Mouse (Mus musculus) hindbrain, embryonic 14.5 days (tissue): ENCODE measurements around the gene Pcif1. TPM values are rescaled to one million over a fixed set of nuclear protein-coding genes. Genes with fewer than 3 reads are reported as not detected.

Experiments
- ATAC-seq: fragments of 200-750 bp; cut with Nextera tagmentation; 2 replicates; pipeline ENCODE4 v1.8.0; 2017; ENCODE audit warnings: moderate number of reproducible peaks, mild to moderate bottlenecking, moderate TSS enrichment, moderate library complexity; ENCODE audit not compliant: low FRiP score
- DNase-seq: peaks from one replicate; pipeline ENCODE4 v3.0.0-alpha.2; 2015; ENCODE audit warnings: low spot score
- H3K27ac ChIP-seq: fragments of 300-500 bp; sonication (generic); 2 replicates; pipeline ENCODE4 v1.5.1; 2014; ENCODE audit warnings: mild to moderate bottlenecking, moderate library complexity
- H3K27me3 ChIP-seq: fragments of 300-500 bp; sonication (generic); 2 replicates; pipeline ENCODE4 v1.6.1; 2014; ENCODE audit warnings: mild to moderate bottlenecking, low read length, mixed read lengths; ENCODE audit not compliant: control insufficient read depth, insufficient read depth
- H3K36me3 ChIP-seq: fragments of 300-500 bp; sonication (generic); replicated peaks from 2 replicates; pipeline ENCODE4 v1.6.1; 2014; ENCODE audit not compliant: control insufficient read depth, insufficient read depth
- H3K4me1 ChIP-seq: fragments of 300-500 bp; sonication (generic); replicated peaks from 2 replicates; pipeline ENCODE4 v1.6.1; 2014; ENCODE audit warnings: antibody characterized with exemption, low read length, mixed read lengths; ENCODE audit not compliant: control insufficient read depth, insufficient read depth
- H3K4me2 ChIP-seq: fragments of 300-500 bp; sonication (generic); replicated peaks from 2 replicates; pipeline ENCODE4 v1.6.1; 2014; ENCODE audit warnings: mild to moderate bottlenecking, moderate library complexity
- H3K4me3 ChIP-seq: fragments of 300-500 bp; sonication (generic); replicated peaks from 2 replicates; pipeline ENCODE4 v1.5.1; 2014; ENCODE audit warnings: mild to moderate bottlenecking, low read length
- H3K9ac ChIP-seq: fragments of 300-500 bp; sonication (generic); 2 replicates; pipeline ENCODE4 v1.6.1; 2014
- H3K9me3 ChIP-seq: fragments of 300-500 bp; sonication (generic); 2 replicates; pipeline ENCODE4 v1.6.1; 2016; ENCODE audit warnings: low read length; ENCODE audit not compliant: control insufficient read depth
- WGBS: fragments of 180-500 bp; shearing (Covaris S2); extraction: QIAGEN DNeasy Blood & Tissue Kit; methylation state at CpG from one replicate; pipeline ENCODE4 v1.1.7; 2014; 5-methylcytosine and 5-hydroxymethylcytosine counted together
- polyA plus RNA-seq: library from polyadenylated mRNA; unstranded; fragments of >200 nt; fragmentation: Nextera tagmentation; extraction: Ambion mirVana; gene quantifications from 2 replicates; pipeline ENCODE4 v1.2.1, GENCODE M21; 2014

Gene Pcif1
- polyA plus RNA-seq, 1 experiment from 2014 or later, result 74.7 TPM

- Histone ChIP-seq H3K4me3 (no peak overlapping the region), H3K4me1 (no peaks in the 10 kb centered on the region), H3K27ac (no peak overlapping the region), H3K36me3 (peaks cover 100% of the 10 kb centered on the region), H3K9me3 (no peaks in the 10 kb centered on the region), H3K9ac (no peak overlapping the region), H3K4me2 (no peak overlapping the region), H3K27me3 (no peaks in the 10 kb centered on the region)
- WGBS, result 91% methylated on average over 24 of the region's 24 CpGs
- no peak for ATAC-seq
- no peak for DNase-seq
Observed at GRCm38 (mm10) chr2:164890411-164891049, 11.4 kb downstream of the Pcif1 start.

GRCm38 (mm10) chr2:164891056-164891834 is 12.1 kb downstream of the Pcif1 start:
- H3K27me3 ChIP-seq, result no peaks in the 10 kb centered on the region
- no peak overlapping the region for H3K4me2 ChIP-seq
- 86% methylated on average over 13 of the region's 13 CpGs for WGBS
- no peak overlapping the region for H3K4me3 ChIP-seq
- no peaks in the 10 kb centered on the region for H3K9me3 ChIP-seq
- H3K36me3 ChIP-seq, result peaks cover 100% of the 10 kb centered on the region
- H3K4me1 ChIP-seq, result no peaks in the 10 kb centered on the region
- no peak overlapping the region for H3K27ac ChIP-seq
- no peak overlapping the region for H3K9ac ChIP-seq
- no peak for ATAC-seq
- no peak for DNase-seq

DNA sequence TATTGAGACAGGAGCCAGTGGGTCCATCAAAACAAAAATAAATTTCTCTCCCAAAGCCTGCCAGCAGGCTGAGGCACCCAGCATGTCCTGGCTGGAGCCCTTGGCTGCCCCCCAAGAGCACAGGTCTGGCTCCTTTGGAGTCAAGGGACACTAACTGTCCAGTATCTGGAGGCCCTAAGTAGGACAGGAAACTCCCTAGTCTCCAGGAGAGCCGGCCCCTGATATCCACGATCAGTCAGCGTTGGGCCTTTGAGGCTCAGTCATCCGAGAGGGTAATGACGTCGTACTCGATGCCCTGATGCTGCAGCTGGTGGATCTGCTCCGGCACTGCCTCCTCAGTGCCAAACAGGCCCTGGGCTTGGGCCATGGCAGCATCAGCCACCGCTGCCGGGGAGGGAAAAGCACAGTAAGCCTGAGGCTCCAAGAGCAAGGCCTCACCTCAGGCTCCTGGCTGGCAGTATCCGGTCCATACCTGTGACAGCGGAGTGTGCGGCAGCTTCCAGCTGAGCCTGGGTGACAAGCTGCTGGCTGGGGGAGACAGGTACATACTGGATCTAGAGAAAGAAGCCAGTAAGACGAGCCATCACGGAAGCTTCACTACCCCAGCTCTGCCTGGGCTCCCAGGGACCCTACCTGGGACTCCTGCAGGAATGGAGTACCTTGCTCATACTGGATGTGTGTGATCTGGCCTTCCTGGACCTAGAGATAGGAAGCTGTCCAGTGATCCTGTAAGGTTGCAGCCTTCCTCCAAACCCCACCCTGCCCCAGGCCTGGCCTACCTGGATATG is 13.0 kb downstream of the Pcif1 start:
- no peak for ATAC-seq
- H3K4me2 ChIP-seq, result no peak overlapping the region
- H3K27ac ChIP-seq, result no peak overlapping the region
- no peaks in the 10 kb centered on the region for H3K4me1 ChIP-seq
- no peak overlapping the region for H3K9ac ChIP-seq
- peaks cover 100% of the 10 kb centered on the region for H3K36me3 ChIP-seq
- WGBS, result 82% methylated on average over 15 of the region's 15 CpGs
- no peak for DNase-seq
- no peaks in the 10 kb centered on the region for H3K9me3 ChIP-seq
- no peaks in the 10 kb centered on the region for H3K27me3 ChIP-seq
- H3K4me3 ChIP-seq, result no peak overlapping the region

DNA sequence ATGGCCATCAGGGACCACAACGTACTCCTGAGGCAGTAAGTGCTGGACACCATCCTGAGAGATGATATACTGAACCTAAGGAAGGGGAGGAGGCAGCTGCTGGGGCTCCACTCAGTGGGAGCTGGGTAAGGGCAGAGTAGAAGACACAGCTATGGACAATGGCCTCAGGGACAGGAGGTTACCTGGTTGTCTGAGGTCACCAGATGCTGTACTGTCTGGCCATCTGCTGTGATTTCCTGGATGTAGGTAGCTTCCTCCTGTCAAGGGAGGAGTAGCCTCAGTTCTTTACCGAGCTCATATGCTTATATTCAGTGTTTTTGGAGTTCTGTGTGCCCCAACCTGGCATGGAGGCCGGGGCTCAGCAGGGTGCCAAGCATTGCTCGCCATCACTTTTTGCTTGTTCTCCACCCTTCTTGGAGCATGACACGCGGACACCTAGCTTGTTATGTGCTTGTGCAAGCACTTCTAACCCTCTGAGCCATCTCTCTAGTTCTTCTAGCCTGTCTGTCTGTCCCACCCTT is 13.7 kb downstream of the Pcif1 start:
- Histone ChIP-seq H3K27me3 (no peaks in the 10 kb centered on the region), H3K4me2 (no peak overlapping the region), H3K27ac (no peak overlapping the region), H3K9ac (no peak overlapping the region), H3K4me1 (no peaks in the 10 kb centered on the region), H3K36me3 (peaks cover 100% of the 10 kb centered on the region), H3K9me3 (no peaks in the 10 kb centered on the region), H3K4me3 (no peak overlapping the region)
- WGBS, result 87% methylated on average over 6 of the region's 6 CpGs
- DNase-seq (no peak), ATAC-seq (no peak)

DNA sequence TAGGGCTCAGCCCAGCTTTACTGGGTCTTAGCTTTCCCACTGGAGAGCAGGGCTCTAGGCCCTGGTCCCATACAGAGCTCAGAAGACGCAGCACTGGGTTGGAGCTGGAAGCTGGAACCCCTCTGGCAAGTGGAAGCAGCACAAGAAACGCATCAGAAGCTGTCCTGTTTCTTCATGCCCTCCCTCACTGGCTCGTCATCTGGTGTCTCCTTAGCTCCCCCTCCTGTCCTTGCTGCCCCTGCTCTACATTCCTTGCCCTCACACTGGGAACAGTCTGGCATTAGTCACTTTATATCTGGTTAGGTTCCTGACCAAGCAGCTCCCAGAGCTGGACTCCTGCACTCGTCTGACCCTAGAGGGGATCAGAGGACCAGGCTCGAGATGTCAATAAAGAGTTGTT is 14.9 kb downstream of the Pcif1 start:
- no peak overlapping the region for H3K27ac ChIP-seq
- peaks cover 100% of the 10 kb centered on the region for H3K36me3 ChIP-seq
- WGBS, result 63% methylated on average over 5 of the region's 5 CpGs
- no peaks in the 10 kb centered on the region for H3K9me3 ChIP-seq
- H3K27me3 ChIP-seq, result no peaks in the 10 kb centered on the region
- ATAC-seq, result no peak
- H3K9ac ChIP-seq, result no peak overlapping the region
- no peak overlapping the region for H3K4me3 ChIP-seq
- no peak overlapping the region for H3K4me2 ChIP-seq
- DNase-seq, result no peak
- no peaks in the 10 kb centered on the region for H3K4me1 ChIP-seq

GRCm38 (mm10) chr2:164894644-164895043 is 15.5 kb downstream of the Pcif1 start:
- no peaks in the 10 kb centered on the region for H3K27me3 ChIP-seq
- H3K4me2 ChIP-seq, result no peak overlapping the region
- DNase-seq (no peak), ATAC-seq (no peak)
- H3K9me3 ChIP-seq, result no peaks in the 10 kb centered on the region
- peaks cover 100% of the 10 kb centered on the region for H3K36me3 ChIP-seq
- 95% methylated on average over 1 of the region's 1 CpGs for WGBS
- H3K9ac ChIP-seq, result no peak overlapping the region
- H3K27ac ChIP-seq, result no peak overlapping the region
- no peaks in the 10 kb centered on the region for H3K4me1 ChIP-seq
- no peak overlapping the region for H3K4me3 ChIP-seq

DNA sequence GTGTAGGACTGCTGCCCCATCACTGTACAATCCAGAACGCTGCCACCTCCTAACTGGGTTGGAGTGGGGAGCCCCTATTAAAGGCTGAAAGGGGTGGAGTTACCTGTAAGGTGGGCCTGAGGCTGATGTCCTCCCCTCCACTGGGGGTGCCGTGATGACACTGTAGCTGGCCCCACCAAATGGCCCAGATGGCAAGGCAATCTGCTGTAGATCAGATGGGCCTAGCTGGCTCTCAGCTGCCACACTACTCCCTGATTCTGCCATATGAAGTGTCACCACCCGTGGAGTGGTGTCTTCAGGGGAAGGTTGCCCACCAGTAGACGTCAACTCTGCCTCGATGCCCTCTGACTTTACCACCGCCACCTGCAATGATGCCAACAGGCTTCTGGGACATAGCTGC is 16.8 kb downstream of the Pcif1 start:
- Histone ChIP-seq H3K4me3 (no peak overlapping the region), H3K27me3 (no peaks in the 10 kb centered on the region), H3K9me3 (no peaks in the 10 kb centered on the region), H3K4me2 (no peak overlapping the region), H3K4me1 (no peaks in the 10 kb centered on the region), H3K27ac (no peak overlapping the region), H3K9ac (no peak overlapping the region), H3K36me3 (peaks cover 100% of the 10 kb centered on the region)
- DNase-seq, result no peak
- ATAC-seq, result no peak
- 94% methylated on average over 6 of the region's 6 CpGs for WGBS

DNA sequence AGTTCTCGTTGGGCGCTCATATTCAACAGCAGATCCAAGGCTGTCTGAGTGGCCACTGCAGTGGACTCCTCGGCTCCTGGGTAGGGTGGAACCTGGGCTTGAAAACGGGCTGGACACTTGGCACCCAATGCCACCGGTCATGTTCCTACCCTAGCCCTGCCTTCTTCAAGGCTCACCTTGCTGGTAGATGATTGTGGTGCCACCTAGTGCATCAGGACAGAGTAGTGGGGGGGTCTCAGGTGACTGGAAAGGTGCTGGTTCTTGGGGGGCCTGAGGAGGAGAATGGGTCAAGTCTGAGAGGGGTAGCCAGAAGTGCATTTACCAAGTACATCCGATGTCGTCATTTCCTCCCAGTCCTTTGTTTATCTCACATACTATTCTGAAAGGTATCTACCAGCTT is 18.9 kb downstream of the Pcif1 start:
- Histone ChIP-seq H3K9me3 (no peaks in the 10 kb centered on the region), H3K4me3 (no peak overlapping the region), H3K36me3 (peaks cover 100% of the 10 kb centered on the region), H3K4me1 (no peaks in the 10 kb centered on the region), H3K9ac (no peak overlapping the region), H3K4me2 (no peak overlapping the region), H3K27me3 (no peaks in the 10 kb centered on the region), H3K27ac (no peak overlapping the region)
- no peak for DNase-seq
- WGBS, result 96% methylated on average over 7 of the region's 7 CpGs
- no peak for ATAC-seq

GRCm38 (mm10) chr2:164899034-164899433 is 19.9 kb downstream of the Pcif1 start:
- H3K4me1 ChIP-seq, result no peaks in the 10 kb centered on the region
- no peak overlapping the region for H3K4me3 ChIP-seq
- 94% methylated on average over 15 of the region's 15 CpGs for WGBS
- H3K36me3 ChIP-seq, result peaks cover 94% of the 10 kb centered on the region
- ATAC-seq, result no peak
- H3K27me3 ChIP-seq, result no peaks in the 10 kb centered on the region
- no peak overlapping the region for H3K9ac ChIP-seq
- no peak overlapping the region for H3K27ac ChIP-seq
- H3K4me2 ChIP-seq, result no peak overlapping the region
- no peaks in the 10 kb centered on the region for H3K9me3 ChIP-seq
- DNase-seq, result no peak
